Mouse (Mus musculus) thymus, adult 2 months (tissue): ENCODE data around the gene Zfp273. TPM values are rescaled to one million over a fixed set of nuclear protein-coding genes. Genes with fewer than 3 reads are reported as not detected.
"Not testable (repeated sequence)": the region's sequence is repeated elsewhere in the genome, so short reads cannot be mapped to it uniquely, and the experiment has no call there.

Experiments
- DNase-seq: peaks from one replicate; pipeline ENCODE4 v3.0.0; 2021
- H3K27ac ChIP-seq: fragments of 200-500 bp; 2 replicates; pipeline ENCODE4 v1.5.1; 2012; ENCODE audit warnings: low read length, control low read depth; ENCODE audit not compliant: control insufficient read depth, insufficient read depth
- H3K27me3 ChIP-seq: fragments of 200-500 bp; 2 replicates; pipeline ENCODE4 v1.6.1; 2012; ENCODE audit warnings: mild to moderate bottlenecking, low read length, moderate library complexity, mixed read lengths; ENCODE audit not compliant: control insufficient read depth, insufficient read depth
- H3K36me3 ChIP-seq: fragments of 200-500 bp; 2 replicates; pipeline ENCODE4 v1.6.1; 2012; ENCODE audit warnings: mild to moderate bottlenecking, low read length, moderate library complexity; ENCODE audit not compliant: control insufficient read depth, insufficient read depth
- H3K4me1 ChIP-seq: fragments of 200-500 bp; replicated peaks from 2 replicates; pipeline ENCODE4 v1.6.1; 2012; ENCODE audit warnings: low read length; ENCODE audit not compliant: control insufficient read depth, insufficient read depth
- H3K4me3 ChIP-seq: fragments of 200-500 bp; 2 replicates; pipeline ENCODE4 v1.5.1; 2012; ENCODE audit warnings: mild to moderate bottlenecking, low read length, control low read depth, moderate library complexity; ENCODE audit not compliant: control insufficient read depth, insufficient read depth
- CTCF ChIP-seq: fragments of 200-500 bp; IDR thresholded peaks from 2 replicates; pipeline ENCODE4 v1.5.1; 2012; ENCODE audit warnings: mild to moderate bottlenecking, control low read depth, low read length, moderate library complexity, borderline replicate concordance; ENCODE audit not compliant: control insufficient read depth, poor library complexity, insufficient read depth; ENCODE audit errors: extremely low read depth
- POLR2A ChIP-seq: fragments of 200-500 bp; IDR thresholded peaks from 2 replicates; pipeline ENCODE4 v1.6.1; 2012; ENCODE audit warnings: mild to moderate bottlenecking, low read length, control low read depth, moderate library complexity; ENCODE audit not compliant: control insufficient read depth, poor library complexity, insufficient read depth; ENCODE audit errors: extremely low read depth
- WGBS: fragments of 180-500 bp; shearing (Covaris S2); methylation state at CpG from one replicate; pipeline ENCODE4 v1.1.7; 2018; 5-methylcytosine and 5-hydroxymethylcytosine counted together
- polyA plus RNA-seq: library from polyadenylated mRNA; depleted of rRNA; stranded (reverse); fragments of >200 nt; gene quantifications from 2 replicates; pipeline ENCODE4 v1.2.3, GENCODE M21; 2012; rRNA removed

The Zfp273 gene
- polyA plus RNA-seq, 1 experiment = 0.90 TPM

- no peak for DNase-seq
- 38% methylated on average over 3 of the region's 3 CpGs for WGBS
- H3K27me3 ChIP-seq = no peaks in the 10 kb centered on the region
- no peak overlapping the region for H3K4me3 ChIP-seq
- H3K27ac ChIP-seq = no peak overlapping the region
- no peaks in the 10 kb centered on the region for H3K4me1 ChIP-seq
- no peaks in the 10 kb centered on the region for H3K36me3 ChIP-seq
- no peak for TF ChIP-seq CTCF
- TF ChIP-seq POLR2A = no peak
Observed at GRCm38 (mm10) chr13:67867899-67868298, 54.4 kb downstream of the Zfp273 start.

- not testable (repeated sequence) for H3K4me1 ChIP-seq, H3K4me3 ChIP-seq
- WGBS = 36% methylated on average over 8 of the region's 12 CpGs
Observed at GRCm38 (mm10) chr13:67876049-67876698, 62.6 kb downstream of the Zfp273 start.

More at GRCm38 (mm10) chr13:67876049-67876698, 62.6 kb downstream of the Zfp273 start:
- not testable (repeated sequence) for DNase-seq, H3K27ac ChIP-seq, H3K27me3 ChIP-seq, H3K36me3 ChIP-seq

Other genes with a start within 250 kb of the Zfp273 start
- gene Zfp729b, start 204.0 kb upstream of the Zfp273 start, polyA plus RNA-seq = 1.1 and 1.2 TPM in 2 replicates
- gene Gm49345, start 176.0 kb upstream of the Zfp273 start, polyA plus RNA-seq = 1.0 TPM in 1 of 2 replicates, not detected in the other
- 1.8 and 2.0 TPM in 2 replicates for gene Zfp729a, start 175.9 kb upstream of the Zfp273 start, polyA plus RNA-seq
- 9.9 and 10.4 TPM in 2 replicates for gene Zfp738, start 126.7 kb upstream of the Zfp273 start, polyA plus RNA-seq
- 1.4 TPM in 2 replicates for gene Zfp65, start 84.6 kb upstream of the Zfp273 start, polyA plus RNA-seq
- 0.83 and 0.96 TPM in 2 replicates for gene Zfp85, start 58.5 kb upstream of the Zfp273 start, polyA plus RNA-seq
- 0.96 and 1.7 TPM in 2 replicates for gene Zfp493, start 34.0 kb upstream of the Zfp273 start, polyA plus RNA-seq
- 0.34 TPM in 1 of 2 replicates, not detected in the other for gene Gm10037, start 17.4 kb downstream of the Zfp273 start, polyA plus RNA-seq
- gene BC048507, start 49.6 kb downstream of the Zfp273 start, polyA plus RNA-seq = not detected in 2 replicates